20 mouse cellular contexts compared by ENCODE assay signal in genomic region chr16:24211588-24211987, GRCm38 (mm10).
A peak's percentile ranks its signal among the peaks of the same experiment; 100 is the strongest.
DNase-seq lines count a peak whose midpoint lies in the region; ATAC-seq and TF ChIP-seq lines count a peak whose summit lies in the region.
"Had no signal": no experiment of that assay in that cellular context is flagged by ENCODE, and none has a peak within 500 bp of the region (broad histone marks: within the 10 kb centered on the region; RNA-seq: fewer than 3 reads in every experiment).

No protein-coding gene starts in this region.

- no peak overlapping the region for H3K4me2 ChIP-seq in kidney, embryonic 15.5 days
- no peak overlapping the region for H3K4me2 ChIP-seq in midbrain, embryonic 11.5 days
- no peak overlapping the region for H3K4me2 ChIP-seq in midbrain, embryonic 15.5 days
- H3K4me2 ChIP-seq: embryonic facial prominence, embryonic 12.5 days; forebrain, embryonic 13.5 days; forebrain, embryonic 15.5 days had no signal

- H3K9me3 ChIP-seq in kidney, embryonic 15.5 days (replicated peaks), result no peaks in the 10 kb centered on the region
- no peaks in the 10 kb centered on the region for H3K9me3 ChIP-seq in midbrain, embryonic 11.5 days (ENCODE audit: control insufficient read depth, low read length)
- no peaks in the 10 kb centered on the region for H3K9me3 ChIP-seq in midbrain, embryonic 15.5 days
- H3K9me3 ChIP-seq: embryonic facial prominence, embryonic 10.5 days; embryonic facial prominence, embryonic 12.5 days; forebrain, embryonic 13.5 days; forebrain, embryonic 15.5 days had no signal

- TF ChIP-seq POLR2A in kidney, adult 2 months (IDR thresholded peaks at IDR 0.05; ENCODE audit: low read depth, low read length), result no peak

- DNase-seq in kidney, adult 2 months, result no peak
- DNase-seq in midbrain, embryonic 11.5 days (ENCODE audit: low spot score, missing footprints), result peak; percentile 56
- DNase-seq in Muller cell, postnatal 12 days (ENCODE audit: inconsistent ontology term), result peak; percentile 57
- no peak for DNase-seq in neural tube, embryonic 10.5 days (ENCODE audit: extremely low spot score, low spot score)
- DNase-seq: adrenal gland, adult 8-10 months; adrenal gland, postnatal 14 days; adrenal gland, postnatal 36 days; cerebellum, adult 11-12 months; cerebellum, adult 2 months; cerebellum, adult 9-10 months; cerebellum, postnatal 10 days; cerebellum, postnatal 25 days had no signal

- no peak overlapping the region for H3K9ac ChIP-seq in kidney, embryonic 15.5 days
- no peak overlapping the region for H3K9ac ChIP-seq in midbrain, embryonic 11.5 days (ENCODE audit: low read length)
- no peak overlapping the region for H3K9ac ChIP-seq in midbrain, embryonic 15.5 days
- H3K9ac ChIP-seq: embryonic facial prominence, embryonic 12.5 days; forebrain, embryonic 13.5 days; forebrain, embryonic 15.5 days had no signal

- H3K36me3 ChIP-seq in kidney, embryonic 15.5 days, result no peaks in the 10 kb centered on the region
- no peaks in the 10 kb centered on the region for H3K36me3 ChIP-seq in kidney, adult 2 months (ENCODE audit: control insufficient read depth, insufficient read depth, low read length)
- no peaks in the 10 kb centered on the region for H3K36me3 ChIP-seq in midbrain, embryonic 11.5 days (ENCODE audit: control insufficient read depth, insufficient read depth, low read length)
- H3K36me3 ChIP-seq in midbrain, embryonic 15.5 days (replicated peaks), result no peaks in the 10 kb centered on the region
- H3K36me3 ChIP-seq: embryonic facial prominence, embryonic 10.5 days; embryonic facial prominence, embryonic 12.5 days; forebrain, embryonic 15.5 days had no signal

- WGBS in kidney, embryonic 15.5 days, result 46% methylated on average over 1 of the region's 1 CpGs
- 86% methylated on average over 1 of the region's 1 CpGs for WGBS in kidney, adult 2 months
- WGBS in midbrain, embryonic 11.5 days, result 55% methylated on average over 1 of the region's 1 CpGs
- 53% methylated on average over 1 of the region's 1 CpGs for WGBS in midbrain, embryonic 15.5 days

- no peak overlapping the region for H3K4me3 ChIP-seq in kidney, embryonic 15.5 days (replicated peaks)
- no peak overlapping the region for H3K4me3 ChIP-seq in kidney, adult 2 months (ENCODE audit: insufficient read depth, low read depth, low read length)
- H3K4me3 ChIP-seq in midbrain, embryonic 11.5 days (ENCODE audit: low read depth, low read length), result no peak overlapping the region
- H3K4me3 ChIP-seq in midbrain, embryonic 15.5 days, result no peak overlapping the region
- H3K4me3 ChIP-seq: embryonic facial prominence, embryonic 10.5 days; embryonic facial prominence, embryonic 12.5 days; forebrain, embryonic 13.5 days; forebrain, embryonic 15.5 days had no signal

- TF ChIP-seq CTCF in kidney, adult 2 months (conservative IDR thresholded peaks at IDR 0.05; ENCODE audit: insufficient read depth, insufficient read length, low read depth, low read length), result no peak

- no peaks in the 10 kb centered on the region for H3K27me3 ChIP-seq in kidney, embryonic 15.5 days
- H3K27me3 ChIP-seq in kidney, adult 2 months (replicated peaks; ENCODE audit: control insufficient read depth, insufficient read depth, low read length), result no peaks in the 10 kb centered on the region
- H3K27me3 ChIP-seq in midbrain, embryonic 11.5 days (ENCODE audit: control insufficient read depth, insufficient read depth, low read length), result no peaks in the 10 kb centered on the region
- H3K27me3 ChIP-seq in midbrain, embryonic 15.5 days (replicated peaks), result no peaks in the 10 kb centered on the region
- H3K27me3 ChIP-seq: embryonic facial prominence, embryonic 12.5 days; forebrain, embryonic 13.5 days; forebrain, embryonic 15.5 days; Patski had no signal

- ATAC-seq in kidney, embryonic 15.5 days (replicated peaks; ENCODE audit: low FRiP score), result peak; percentile 52; the same call in 1 of the 2 replicates
- ATAC-seq in midbrain, embryonic 11.5 days (ENCODE audit: low FRiP score), result no peak
- no peak for ATAC-seq in midbrain, embryonic 15.5 days (replicated peaks)
- ATAC-seq: activated CD4-positive, CD25-positive, alpha-beta regulatory T cell, adult 4 months; forebrain, embryonic 13.5 days; forebrain, embryonic 15.5 days; Patski had no signal

- no peak overlapping the region for H3K27ac ChIP-seq in kidney, embryonic 15.5 days
- H3K27ac ChIP-seq in kidney, adult 2 months (ENCODE audit: insufficient read depth, low read depth, low read length), result no peak overlapping the region
- no peak overlapping the region for H3K27ac ChIP-seq in midbrain, embryonic 11.5 days (ENCODE audit: low read depth, low read length)
- no peak overlapping the region for H3K27ac ChIP-seq in midbrain, embryonic 15.5 days
- H3K27ac ChIP-seq: embryonic facial prominence, embryonic 10.5 days; embryonic facial prominence, embryonic 12.5 days; forebrain, embryonic 13.5 days; forebrain, embryonic 15.5 days had no signal

- peaks cover 14% of the 10 kb centered on the region for H3K4me1 ChIP-seq in kidney, embryonic 15.5 days
- H3K4me1 ChIP-seq in kidney, adult 2 months (ENCODE audit: control insufficient read depth, insufficient read depth, low read length), result no peaks in the 10 kb centered on the region
- no peaks in the 10 kb centered on the region for H3K4me1 ChIP-seq in midbrain, embryonic 11.5 days (ENCODE audit: control insufficient read depth, insufficient read depth, low read length)
- no peaks in the 10 kb centered on the region for H3K4me1 ChIP-seq in midbrain, embryonic 15.5 days
- H3K4me1 ChIP-seq: forebrain, embryonic 13.5 days; forebrain, embryonic 15.5 days had no signal

Comparison
In these comparisons a context has a peak if more than half of its experiments do, and no peak if none do; other contexts are left out.
1. DNase-seq: peak in midbrain, embryonic 11.5 days (single experiment) and Muller cell, postnatal 12 days (single experiment); none in kidney, adult 2 months (single experiment) and neural tube, embryonic 10.5 days (single experiment).